Mouse (Mus musculus) left cerebral cortex, postnatal 10 days (tissue): Measurements from ENCODE around the gene Ccnb1. TPM values are rescaled to one million over a fixed set of nuclear protein-coding genes. Genes with fewer than 3 reads are reported as not detected.
"Not testable (repeated sequence)": the region's sequence is repeated elsewhere in the genome, so short reads cannot be mapped to it uniquely, and the experiment has no call there.

ENCODE experiments used
- DNase-seq, 2 experiments: peaks; one replicate each; pipeline ENCODE4 v3.0.0; 2021 to 2022; ENCODE audit warnings: low spot score in 2 of 2, mixed read lengths in 1 of 2; ENCODE audit errors: extremely low spot score in 1 of 2
- intact Hi-C: fragments of 180-260 bp; cut with DNase I; formaldehyde crosslinking; loops from one replicate; pipeline ENCODE4 v1.15.1; 2025
- total RNA-seq, 2 experiments: library from RNA; stranded (reverse); gene quantifications; 2 replicates each; pipeline ENCODE4 v1.2.3; 2021

Gene Ccnb1
- total RNA-seq = 1 to 10 TPM; 3.9 to 6.5 TPM

DNA sequence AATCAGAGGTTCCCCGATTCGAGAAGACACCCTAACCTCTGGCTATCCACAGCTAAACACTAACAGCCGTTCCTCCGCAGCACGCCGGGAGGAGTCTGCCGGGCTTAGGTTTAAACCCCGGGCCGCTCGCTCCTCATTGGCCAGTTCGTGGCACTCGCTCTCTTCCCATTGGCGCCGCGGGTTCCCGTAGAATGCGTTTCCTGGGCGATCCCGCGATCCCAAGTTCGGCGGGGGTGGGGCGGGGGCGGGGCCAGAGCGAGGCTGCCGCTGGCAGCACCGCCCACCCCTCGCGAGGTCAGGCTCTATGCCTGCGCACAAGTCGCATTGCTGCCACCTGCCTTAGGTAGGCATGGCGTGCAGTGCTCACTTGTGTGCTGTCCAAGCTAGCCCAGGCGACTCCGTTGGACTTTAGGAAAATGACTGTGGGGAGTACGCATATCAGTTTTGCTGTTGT, at the start of gene Ccnb1:
TSS of gene Ccnb1 (minus strand) at position 157 of the 454 bp plus-strand sequence.
- peak; percentile 90 to 95 for DNase-seq
- intact Hi-C loops = no loop called here

DNA sequence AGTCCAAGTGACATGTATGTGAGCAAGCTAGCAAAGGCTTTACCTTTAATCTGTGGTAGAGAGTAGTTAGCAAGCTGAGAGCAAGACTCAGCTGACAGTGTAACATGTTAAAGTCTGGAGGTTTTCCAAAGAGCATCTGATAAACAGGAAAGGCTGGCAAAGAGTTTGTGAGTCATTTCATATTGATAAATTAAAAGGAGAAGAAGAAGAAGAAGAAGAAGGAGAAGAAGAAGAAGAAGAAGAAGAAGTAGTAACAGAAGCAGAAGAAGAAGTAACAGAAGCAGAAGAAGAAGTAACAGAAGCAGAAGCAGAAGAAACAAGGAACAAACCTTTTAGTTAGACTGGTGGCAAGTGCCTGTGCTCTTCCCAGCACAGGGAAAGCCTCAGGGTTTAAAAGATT, 48.4 kb upstream of the Ccnb1 start:
- DNase-seq = no peak
- intact Hi-C loops = no loop called here

- DNase-seq = no peak
- intact Hi-C loops = no loop called here
These were observed 47.3 kb upstream of the Ccnb1 start for GRCm38 (mm10) chr13:100833640-100834002.

DNA sequence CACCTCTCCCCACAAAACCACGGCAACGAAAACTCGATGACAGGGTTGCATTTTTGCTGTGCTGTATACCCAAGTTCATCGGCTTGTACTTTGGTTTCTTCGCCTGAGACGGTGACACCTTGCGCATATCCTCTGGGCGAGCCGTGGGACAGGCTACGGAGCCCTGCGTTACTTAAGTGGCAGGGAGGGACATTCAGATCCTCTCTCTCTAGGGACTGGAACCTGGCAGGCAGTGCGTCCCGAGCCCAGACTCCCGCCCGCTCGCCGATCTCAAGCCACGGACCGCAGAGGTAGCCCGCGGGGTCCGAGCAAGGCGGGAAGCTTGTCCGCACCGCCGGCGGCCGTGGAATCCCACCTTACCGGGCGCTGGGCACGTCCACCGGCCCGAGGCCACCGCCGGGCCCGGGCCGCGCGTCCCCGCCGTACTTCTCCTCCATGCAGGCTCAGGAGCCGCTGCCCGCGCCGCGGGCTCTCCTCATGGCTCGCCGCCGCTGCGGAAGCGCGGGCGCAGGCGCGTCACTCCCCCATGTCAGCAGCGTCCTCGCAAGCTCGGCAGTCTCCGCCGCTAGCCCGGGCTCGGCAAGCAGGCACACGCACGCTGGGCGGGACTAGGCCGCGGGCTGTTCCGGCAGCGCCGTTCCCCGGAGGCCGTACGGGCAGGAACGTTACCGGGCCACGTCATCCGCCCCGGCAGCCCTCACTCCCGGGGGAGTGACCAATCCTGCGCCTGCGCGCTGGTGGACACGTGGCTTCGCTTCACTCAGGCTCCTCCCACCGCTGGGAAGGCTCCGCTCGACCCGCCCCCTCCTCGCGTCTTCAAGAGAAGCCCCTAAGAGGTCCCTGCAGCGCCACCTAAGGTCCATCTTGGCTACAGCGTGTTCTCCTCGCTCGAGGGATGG, 46.6 kb upstream of the Ccnb1 start, which contains the start of gene Slc30a5:
TSS of gene Slc30a5 (minus strand) at position 687 of the 899 bp plus-strand sequence.
- peak; percentile 98 to 99 for DNase-seq
- intact Hi-C loops = no loop called here

- intact Hi-C loops = no loop called here
- no peak for DNase-seq
These were observed 45.8 kb upstream of the Ccnb1 start for GRCm38 (mm10) chr13:100832188-100832587.

DNA sequence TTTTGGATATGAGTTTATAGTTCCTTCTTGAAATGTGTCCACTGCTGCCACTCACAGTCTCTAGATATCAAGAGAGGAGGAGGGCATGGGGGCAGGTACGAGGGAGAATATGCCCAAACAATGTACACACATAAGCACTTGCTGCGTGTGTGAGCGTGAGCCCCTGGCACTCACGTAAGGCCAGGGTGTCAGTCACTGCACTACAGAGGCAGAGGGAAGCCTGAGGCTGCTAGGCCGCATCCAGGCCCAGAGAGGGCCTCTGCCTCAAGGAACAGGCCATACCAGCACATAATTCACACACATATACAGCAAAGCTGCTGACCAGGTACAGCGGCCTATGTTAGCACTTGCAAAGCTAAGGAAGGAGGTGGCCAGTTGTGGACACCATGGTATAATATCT, 44.8 kb upstream of the Ccnb1 start:
- intact Hi-C loops = no loop called here
- DNase-seq = no peak

DNA sequence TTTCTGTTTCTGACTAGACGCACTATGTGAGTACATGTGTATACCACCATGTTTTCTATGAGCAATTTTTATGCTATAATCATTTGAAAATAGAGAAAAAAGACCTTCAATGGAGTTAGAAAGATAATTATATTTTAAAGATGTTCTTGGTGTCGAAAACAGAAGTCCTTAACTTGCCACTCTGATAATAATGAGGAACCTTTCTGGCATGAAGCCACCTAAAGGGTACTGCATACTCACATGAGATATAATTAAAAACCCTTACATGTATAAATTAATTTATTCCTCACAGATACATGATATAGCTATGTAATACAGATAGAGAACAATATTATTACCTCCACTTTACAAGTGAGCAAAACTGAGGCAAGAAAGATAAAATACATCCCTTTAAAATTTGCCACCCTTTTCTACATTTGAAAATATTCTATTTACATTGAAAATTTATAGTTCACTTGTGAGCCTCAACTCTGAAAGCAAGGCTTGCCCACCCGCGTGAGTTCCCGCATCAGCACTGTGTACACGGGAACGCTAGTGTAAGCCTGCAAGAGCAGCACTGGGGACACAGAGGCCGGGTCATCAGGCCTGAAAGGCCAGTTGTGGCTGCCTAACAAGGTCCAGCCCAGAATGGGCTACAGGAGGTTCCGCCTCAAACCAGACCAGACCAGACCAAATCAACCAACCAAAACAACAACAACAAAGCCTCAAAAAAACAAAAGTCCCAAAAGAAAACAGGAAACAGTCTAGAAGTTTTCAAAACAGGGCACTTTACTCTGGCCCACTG, 39.4 kb upstream of the Ccnb1 start:
- no peak for DNase-seq
- intact Hi-C loops = no loop called here

DNA sequence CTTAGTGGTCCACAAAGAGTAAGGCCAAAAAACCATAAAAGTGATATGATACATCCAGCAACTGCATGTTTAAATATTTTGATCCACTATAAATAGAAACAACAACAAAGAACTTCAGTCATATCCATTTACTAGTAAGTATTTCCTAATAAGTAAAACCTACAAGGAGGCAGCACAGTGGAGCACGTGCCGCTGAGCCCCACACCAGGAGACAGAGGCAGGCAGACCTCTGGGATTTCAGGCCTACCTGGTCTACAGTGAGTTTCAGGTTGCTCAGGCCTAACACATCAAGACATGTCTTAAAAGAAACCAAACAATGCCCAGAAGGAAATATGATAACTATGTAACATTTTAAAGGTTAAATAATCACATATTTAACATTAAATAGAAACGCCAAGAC, 38.5 kb upstream of the Ccnb1 start:
- DNase-seq = no peak
- intact Hi-C loops = no loop called here

GRCm38 (mm10) chr13:100824306-100824705, 37.9 kb upstream of the Ccnb1 start:
- DNase-seq = no peak
- intact Hi-C loops = no loop called here

GRCm38 (mm10) chr13:100823863-100824262, 37.5 kb upstream of the Ccnb1 start:
- no peak for DNase-seq
- intact Hi-C loops = no loop called here

DNA sequence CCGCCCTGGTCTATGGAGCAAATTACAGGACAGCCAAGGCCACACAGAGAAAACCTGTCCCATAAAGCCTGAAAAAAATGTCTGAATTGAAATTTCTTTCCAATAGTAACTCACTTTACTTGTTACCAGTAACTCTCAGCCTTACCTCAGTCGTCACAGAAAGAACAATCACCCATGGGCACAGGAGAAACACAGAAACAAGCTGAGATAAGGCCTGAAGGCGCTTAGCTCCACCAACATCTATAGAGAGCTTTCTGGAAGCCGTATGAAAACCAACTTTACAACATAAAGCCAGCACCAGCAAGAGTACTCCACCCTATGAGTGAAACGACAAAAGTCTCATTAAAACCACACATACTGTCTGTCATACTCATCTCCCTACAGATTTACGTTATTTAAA, 28.1 kb upstream of the Ccnb1 start:
- no peak for DNase-seq
- intact Hi-C loops = no loop called here

DNA sequence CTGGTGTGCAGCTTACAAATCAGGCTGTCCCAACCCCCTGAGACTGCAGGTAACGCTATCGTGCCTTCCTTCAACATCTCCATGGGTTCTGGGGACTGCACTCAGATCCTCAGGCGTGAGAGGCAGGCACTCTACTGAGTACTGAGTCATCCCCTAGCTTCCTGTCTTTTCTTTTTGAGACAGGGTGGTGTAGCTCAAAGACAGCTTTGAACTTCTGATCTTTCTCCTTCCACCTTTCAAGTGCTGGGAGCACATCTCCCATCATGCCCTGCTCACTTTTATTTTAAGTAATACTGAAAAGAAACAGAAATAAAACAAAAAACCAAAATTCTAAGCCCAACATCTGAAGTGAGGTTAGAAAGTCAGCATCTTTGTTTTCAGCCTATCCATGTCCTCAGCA, 19.4 kb upstream of the Ccnb1 start:
- DNase-seq = no peak
- intact Hi-C loops = loop anchor here (10.0 kb wide), 2 partner anchors 171 to 321 kb away; no protein-coding TSS in a partner anchor

DNA sequence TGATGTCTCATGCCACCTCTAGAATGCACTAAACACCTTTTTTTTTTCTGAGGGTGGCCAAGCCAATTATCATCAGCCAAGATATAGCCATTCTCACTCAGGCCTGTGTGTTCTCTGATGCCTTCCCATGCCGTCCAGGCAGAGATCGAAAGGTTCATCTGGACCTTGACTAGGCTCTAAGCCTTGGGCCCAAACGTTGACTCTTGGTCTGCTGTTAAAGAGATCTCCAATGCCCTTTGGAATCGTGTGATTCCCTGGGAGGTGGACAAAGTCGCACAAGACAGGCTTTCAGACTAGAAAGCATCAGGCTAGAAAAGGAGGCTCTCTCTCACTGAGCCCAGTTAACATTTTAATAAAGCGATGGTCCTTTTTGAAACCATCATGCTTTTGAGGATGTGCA, 10.8 kb upstream of the Ccnb1 start:
- intact Hi-C loops = no loop called here
- DNase-seq = no peak

DNA sequence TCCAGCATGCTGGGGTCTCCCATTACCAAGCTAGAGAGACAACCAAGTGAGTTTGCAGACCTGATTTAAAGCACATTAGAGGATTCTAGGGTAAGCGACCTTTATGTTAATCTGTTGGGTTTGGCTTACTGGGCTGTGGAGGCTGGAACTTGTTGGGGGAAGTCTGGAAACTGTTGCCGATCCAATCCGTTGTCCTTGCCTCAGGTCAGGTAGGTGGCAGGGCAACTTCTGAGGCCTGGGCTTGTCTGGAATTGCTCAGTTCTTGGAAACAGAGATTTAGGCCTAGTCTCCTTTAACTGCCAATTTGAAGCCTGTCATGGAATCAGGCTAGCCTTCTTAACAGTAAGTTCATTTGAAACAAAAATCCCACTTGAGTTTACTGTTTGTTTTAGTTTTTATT, 2.7 kb upstream of the Ccnb1 start:
- DNase-seq = no peak
- intact Hi-C loops = no loop called here

- DNase-seq, intact Hi-C loops: not testable (repeated sequence)
These were observed 1.7 kb upstream of the Ccnb1 start for GRCm38 (mm10) chr13:100788057-100788456.

DNA sequence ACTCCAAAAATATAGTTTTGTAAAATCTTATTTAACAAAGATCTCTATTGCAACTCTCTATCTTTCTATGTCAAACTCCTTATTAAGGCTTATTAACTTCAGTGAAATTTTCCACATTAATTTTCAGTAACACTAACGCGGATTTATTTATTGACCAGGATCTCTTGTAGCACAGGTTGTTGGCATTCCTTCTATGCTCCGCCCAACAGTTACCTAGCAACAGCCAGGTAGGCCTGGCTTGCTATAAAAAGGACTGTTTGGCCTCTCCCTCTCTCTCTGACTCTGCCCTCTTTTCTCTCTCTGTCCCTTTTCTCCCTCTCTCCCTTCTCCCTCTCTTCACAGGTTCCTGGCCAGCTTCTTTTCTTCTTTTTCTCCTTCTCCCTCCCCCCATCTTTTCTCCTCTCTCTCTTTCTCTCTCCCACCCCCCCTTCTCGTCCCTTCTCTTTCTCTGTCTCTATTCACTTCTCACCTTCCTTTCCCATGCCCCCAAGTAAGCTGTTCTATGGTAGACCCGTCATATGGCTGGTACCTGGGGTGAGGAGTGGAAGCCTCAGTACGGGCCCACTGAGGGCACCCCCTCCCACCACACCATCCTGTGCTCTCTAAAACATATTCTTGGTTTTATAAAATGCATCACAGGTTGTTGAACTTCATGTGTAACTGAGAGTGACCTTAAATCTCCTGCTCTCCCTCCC, 1.1 kb upstream of the Ccnb1 start:
- no peak for DNase-seq
- intact Hi-C loops = no loop called here

DNA sequence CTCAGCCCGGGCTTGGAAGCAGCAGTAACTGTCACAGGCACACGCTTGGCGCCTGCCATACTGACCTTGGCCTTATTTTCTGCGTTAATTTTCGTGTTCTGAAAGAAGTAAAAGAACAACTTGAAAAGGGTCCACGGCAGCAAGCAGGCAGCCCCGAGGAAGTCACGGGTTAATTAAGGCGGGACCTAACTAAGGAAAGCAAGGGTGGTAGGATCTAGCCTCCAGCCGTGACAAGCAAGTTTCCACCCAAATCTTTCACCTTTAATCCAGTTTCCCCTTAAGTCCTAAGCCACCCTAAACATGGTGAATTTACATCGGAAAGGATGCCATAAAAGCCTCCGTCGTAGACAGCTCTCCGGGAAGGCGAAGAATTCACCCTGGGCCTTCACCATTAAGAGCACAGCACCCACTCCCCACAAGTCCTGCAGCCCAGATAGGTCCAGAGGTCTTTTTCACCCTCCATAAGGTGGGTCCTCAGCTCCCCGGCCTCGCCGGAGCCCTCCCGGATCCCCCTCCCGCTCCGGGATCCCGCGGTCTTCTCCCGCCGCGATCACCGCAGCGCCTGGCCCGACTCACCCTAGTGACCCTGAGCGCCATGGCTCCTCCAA, 460 bp downstream of the Ccnb1 start:
- no peak for DNase-seq
- intact Hi-C loops = no loop called here

GRCm38 (mm10) chr13:100777491-100777890, 8.9 kb downstream of the Ccnb1 start:
- no peak for DNase-seq
- intact Hi-C loops = no loop called here

- no peak for DNase-seq
- intact Hi-C loops = no loop called here
These were observed 9.7 kb downstream of the Ccnb1 start for GRCm38 (mm10) chr13:100776710-100777109.
